Mouse (Mus musculus) kidney, embryonic 16.5 days (tissue): ENCODE data around the gene Aspscr1. TPM values are rescaled to one million over a fixed set of nuclear protein-coding genes. Genes with fewer than 3 reads are reported as not detected.

Source experiments
- ATAC-seq: fragments of 200-750 bp; cut with Nextera tagmentation; 2 replicates; pipeline ENCODE4 v1.8.0; 2017; ENCODE audit warnings: moderate TSS enrichment; ENCODE audit not compliant: low FRiP score, low TSS enrichment
- H3K27ac ChIP-seq: fragments of 300-500 bp; sonication (generic); 2 replicates; pipeline ENCODE4 v1.5.1; 2014; ENCODE audit warnings: low read length
- H3K27me3 ChIP-seq: fragments of 300-500 bp; sonication (generic); 2 replicates; pipeline ENCODE4 v1.6.1; 2014; ENCODE audit warnings: low read length, control low read depth, mixed read lengths; ENCODE audit not compliant: insufficient read depth
- H3K36me3 ChIP-seq: fragments of 300-500 bp; sonication (generic); 2 replicates; pipeline ENCODE4 v1.6.1; 2014; ENCODE audit warnings: low read length, control low read depth, mixed read lengths; ENCODE audit not compliant: insufficient read depth
- H3K4me1 ChIP-seq: fragments of 300-500 bp; sonication (generic); 2 replicates; pipeline ENCODE4 v1.6.1; 2014; ENCODE audit warnings: low read length, control low read depth, mixed read lengths; ENCODE audit not compliant: insufficient read depth
- H3K4me2 ChIP-seq: fragments of 300-500 bp; sonication (generic); replicated peaks from 2 replicates; pipeline ENCODE4 v1.6.1; 2014; ENCODE audit warnings: low read depth, low read length
- H3K4me3 ChIP-seq: fragments of 300-500 bp; sonication (generic); 2 replicates; pipeline ENCODE4 v1.5.1; 2014; ENCODE audit warnings: mild to moderate bottlenecking, low read length
- H3K9ac ChIP-seq: fragments of 300-500 bp; sonication (generic); replicated peaks from 2 replicates; pipeline ENCODE4 v1.6.1; 2014; ENCODE audit warnings: low read length
- H3K9me3 ChIP-seq: fragments of 300-500 bp; sonication (generic); 2 replicates; pipeline ENCODE4 v1.6.1; 2016; ENCODE audit warnings: low read length, control low read depth
- WGBS: fragments of 180-500 bp; shearing (Covaris S2); extraction: QIAGEN DNeasy Blood & Tissue Kit; methylation state at CpG from one replicate; pipeline ENCODE4 v1.1.7; 2014; 5-methylcytosine and 5-hydroxymethylcytosine counted together
- polyA plus RNA-seq: library from polyadenylated mRNA; unstranded; fragments of >200 nt; fragmentation: Nextera tagmentation; extraction: Ambion mirVana; gene quantifications from 2 replicates; pipeline ENCODE4 v1.2.1, GENCODE M21; 2015

Gene Aspscr1
- 146 TPM in 2 replicates for polyA plus RNA-seq

- H3K4me3 ChIP-seq: peak within 1 kb of the TSS; percentile 68
- H3K4me1 ChIP-seq: peaks cover 8% of the 10 kb centered on the region
- WGBS: under 1% methylated on average over 82 of the region's 83 CpGs
- peak; percentile 96 for ATAC-seq
- H3K27ac ChIP-seq: peak within 1 kb of the TSS; percentile 82
- peak within 1 kb of the TSS; percentile 95 for H3K4me2 ChIP-seq
- no peaks in the 10 kb centered on the region for H3K27me3 ChIP-seq
- H3K9ac ChIP-seq: peak within 1 kb of the TSS; percentile 82
- H3K36me3 ChIP-seq: no peaks in the 10 kb centered on the region
- H3K9me3 ChIP-seq: no peaks in the 10 kb centered on the region
Observed at GRCm38 (mm10) chr11:120672687-120673593, at the start of gene Aspscr1. Gene Aspscr1, plus strand, starts transcription at chr11:120672973.

- Histone ChIP-seq H3K4me1 (peaks cover 15% of the 10 kb centered on the region), H3K9me3 (no peaks in the 10 kb centered on the region), H3K9ac (peak overlapping the region; percentile 77), H3K27me3 (no peaks in the 10 kb centered on the region), H3K27ac (peak overlapping the region; percentile 74), H3K4me3 (peak overlapping the region; percentile 95), H3K36me3 (peaks cover 41% of the 10 kb centered on the region), H3K4me2 (peak overlapping the region; percentile 96)
- WGBS: 12% methylated on average over 30 of the region's 30 CpGs
- peak; percentile 82 for ATAC-seq
Observed at GRCm38 (mm10) chr11:120623961-120624679, 48.7 kb upstream of the Aspscr1 start.

DNA sequence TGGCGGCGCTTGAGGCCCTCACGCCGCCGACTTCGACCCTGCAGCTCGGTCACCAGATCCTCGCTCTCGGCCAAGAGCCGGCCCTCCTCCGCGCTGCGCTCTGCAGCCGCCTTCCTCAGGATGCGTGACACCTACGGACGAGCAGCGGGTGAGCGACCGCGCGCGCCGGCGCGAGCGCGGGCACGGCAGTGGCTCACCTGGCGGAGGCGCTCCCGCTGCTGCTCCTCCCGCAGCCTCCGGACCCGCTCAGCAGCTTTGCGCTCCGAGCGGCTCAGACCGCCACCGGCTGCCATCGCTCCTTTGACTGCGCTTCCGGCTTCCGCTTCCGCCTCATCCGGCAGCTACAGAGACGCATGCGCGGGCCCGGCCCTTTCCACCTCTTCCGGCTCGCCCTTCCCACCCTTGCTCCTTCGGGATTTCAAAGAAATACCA lies 48.1 kb upstream of the Aspscr1 start:
- Histone ChIP-seq H3K4me1 (peaks cover 21% of the 10 kb centered on the region), H3K4me2 (peak overlapping the region; percentile 96), H3K9me3 (no peaks in the 10 kb centered on the region), H3K36me3 (peaks cover 43% of the 10 kb centered on the region), H3K27me3 (no peaks in the 10 kb centered on the region), H3K9ac (peak overlapping the region; percentile 77), H3K4me3 (peak overlapping the region; percentile 95), H3K27ac (peak overlapping the region; percentile 74)
- ATAC-seq: peak; percentile 82
- 0% methylated on average over 52 of the region's 53 CpGs for WGBS

DNA sequence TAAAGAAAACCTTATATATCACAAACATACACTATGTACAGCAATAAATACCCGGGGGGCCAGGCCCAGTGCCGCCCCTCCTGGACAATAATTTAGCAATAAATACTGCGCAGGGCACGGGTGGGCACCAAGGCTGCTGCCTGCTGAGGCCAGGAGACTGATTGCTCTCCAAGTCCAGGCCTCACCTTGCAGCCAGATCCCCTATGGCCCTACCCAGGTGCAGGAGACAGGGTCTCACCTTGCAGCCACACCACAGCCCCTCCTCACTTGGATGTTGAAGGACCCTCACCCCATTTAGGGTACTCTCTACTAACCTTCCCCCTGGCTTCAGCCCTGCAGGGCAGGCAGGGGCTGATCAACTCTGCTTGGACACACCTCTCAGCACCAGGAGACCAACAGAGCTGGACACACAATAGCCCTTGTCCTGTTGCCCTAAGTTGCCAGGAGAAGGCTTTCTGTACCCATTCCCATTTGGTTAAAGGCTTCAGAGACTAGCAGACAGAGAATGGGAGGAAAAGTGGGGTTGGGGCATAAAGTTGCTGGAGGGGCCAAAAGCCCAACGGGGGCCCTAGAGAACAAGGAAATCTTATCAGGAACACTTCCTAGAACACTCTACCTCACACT lies 47.5 kb upstream of the Aspscr1 start, which contains the start of gene Sirt7:
Sirt7 (minus strand) TSS at position 89 of the 624 bp plus-strand sequence.
- peak; percentile 29 for ATAC-seq
- Histone ChIP-seq H3K4me1 (peaks cover 26% of the 10 kb centered on the region), H3K27ac (peak within 1 kb of the TSS; percentile 74), H3K4me3 (peak within 1 kb of the TSS; percentile 95), H3K9ac (peak within 1 kb of the TSS; percentile 77), H3K9me3 (no peaks in the 10 kb centered on the region), H3K27me3 (no peaks in the 10 kb centered on the region), H3K36me3 (peaks cover 38% of the 10 kb centered on the region), H3K4me2 (peak within 1 kb of the TSS; percentile 96)
- WGBS: 22% methylated on average over 5 of the region's 5 CpGs

DNA sequence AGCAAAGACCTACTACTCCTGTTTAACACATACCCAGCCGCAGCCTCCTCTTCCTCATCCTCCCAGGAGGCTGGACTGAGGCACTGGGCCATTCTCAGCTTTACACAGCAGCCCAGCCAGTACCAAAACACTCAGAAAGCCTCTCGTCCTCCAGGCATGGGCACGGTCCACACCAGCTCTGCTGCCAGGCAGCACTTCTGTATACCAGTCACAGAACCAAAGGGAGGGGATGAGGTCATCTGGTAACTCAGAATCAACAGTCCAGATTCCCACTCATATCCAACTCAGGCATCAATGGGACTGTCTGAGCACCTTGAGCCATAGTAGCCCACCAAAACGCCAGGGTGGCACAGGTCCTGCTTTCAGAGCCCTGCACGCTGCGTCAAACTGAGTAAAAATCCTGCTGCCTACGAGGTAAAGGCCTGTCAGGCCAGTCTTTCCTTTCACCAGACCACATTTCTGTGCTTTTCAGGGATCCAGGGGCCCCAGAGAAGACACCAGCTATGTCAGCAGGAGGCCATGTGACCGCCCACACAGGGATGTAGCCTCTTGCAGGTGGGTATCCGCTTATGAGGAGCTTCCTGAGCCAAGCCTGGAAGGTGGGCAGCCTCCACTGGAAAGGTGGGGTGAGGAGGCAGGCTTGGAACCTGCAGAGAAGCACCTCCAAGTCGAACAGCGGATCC lies 45.8 kb upstream of the Aspscr1 start:
- WGBS: 91% methylated on average over 11 of the region's 11 CpGs
- Histone ChIP-seq H3K4me1 (peaks cover 43% of the 10 kb centered on the region), H3K4me3 (no peak overlapping the region)

DNA sequence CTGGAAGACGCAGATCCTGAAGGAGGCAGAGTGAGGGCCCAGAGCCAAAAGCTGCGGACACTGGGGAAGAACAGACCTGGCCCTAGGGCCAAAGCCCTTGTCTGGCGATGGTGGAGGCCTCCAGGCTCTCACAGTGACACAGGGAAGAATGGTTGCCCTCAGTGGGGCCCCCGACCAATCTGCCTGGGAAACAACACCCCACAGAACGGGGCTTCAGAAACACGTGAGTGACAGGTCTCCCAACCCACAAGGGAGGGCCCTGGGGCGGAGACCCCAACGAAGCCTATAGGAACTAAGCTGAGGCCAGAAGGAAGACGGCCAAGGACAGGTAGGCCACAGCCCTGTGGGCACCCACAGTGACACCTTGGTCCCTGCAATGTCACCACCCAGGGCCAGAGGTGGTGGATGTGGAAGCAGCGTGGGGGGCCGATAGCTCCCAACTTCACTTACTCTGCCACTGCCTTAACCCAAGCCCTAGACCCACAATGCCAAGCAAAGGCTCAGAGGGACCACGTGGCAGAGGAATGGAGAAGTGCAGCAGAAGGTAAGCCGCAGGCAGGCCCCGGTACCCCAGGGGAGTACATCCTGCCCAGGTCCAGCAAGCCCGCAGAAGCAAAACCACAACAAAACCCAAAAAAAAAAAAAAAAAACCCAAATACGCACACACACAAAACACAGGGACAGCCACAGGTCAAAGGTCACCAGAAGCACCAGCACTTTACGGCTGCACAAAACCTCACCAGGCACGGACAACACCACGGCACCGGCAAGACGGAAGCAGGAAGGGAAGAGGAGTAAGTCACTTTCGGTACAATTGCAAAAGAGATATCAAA lies 45.1 kb upstream of the Aspscr1 start:
- H3K4me3 ChIP-seq: no peak overlapping the region
- peaks cover 22% of the 10 kb centered on the region for H3K36me3 ChIP-seq
- WGBS: 83% methylated on average over 22 of the region's 22 CpGs
- ATAC-seq: no peak
- H3K4me1 ChIP-seq: peaks cover 48% of the 10 kb centered on the region
- no peak overlapping the region for H3K27ac ChIP-seq
- no peak overlapping the region for H3K4me2 ChIP-seq
- H3K9ac ChIP-seq: no peak overlapping the region
- no peaks in the 10 kb centered on the region for H3K27me3 ChIP-seq
- no peaks in the 10 kb centered on the region for H3K9me3 ChIP-seq

More for the DNA sequence above, 45.8 kb upstream of the Aspscr1 start:
- Histone ChIP-seq H3K4me2 (no peak overlapping the region), H3K9ac (no peak overlapping the region), H3K36me3 (peaks cover 23% of the 10 kb centered on the region), H3K9me3 (no peaks in the 10 kb centered on the region), H3K27me3 (no peaks in the 10 kb centered on the region), H3K27ac (no peak overlapping the region)
- ATAC-seq: no peak

DNA sequence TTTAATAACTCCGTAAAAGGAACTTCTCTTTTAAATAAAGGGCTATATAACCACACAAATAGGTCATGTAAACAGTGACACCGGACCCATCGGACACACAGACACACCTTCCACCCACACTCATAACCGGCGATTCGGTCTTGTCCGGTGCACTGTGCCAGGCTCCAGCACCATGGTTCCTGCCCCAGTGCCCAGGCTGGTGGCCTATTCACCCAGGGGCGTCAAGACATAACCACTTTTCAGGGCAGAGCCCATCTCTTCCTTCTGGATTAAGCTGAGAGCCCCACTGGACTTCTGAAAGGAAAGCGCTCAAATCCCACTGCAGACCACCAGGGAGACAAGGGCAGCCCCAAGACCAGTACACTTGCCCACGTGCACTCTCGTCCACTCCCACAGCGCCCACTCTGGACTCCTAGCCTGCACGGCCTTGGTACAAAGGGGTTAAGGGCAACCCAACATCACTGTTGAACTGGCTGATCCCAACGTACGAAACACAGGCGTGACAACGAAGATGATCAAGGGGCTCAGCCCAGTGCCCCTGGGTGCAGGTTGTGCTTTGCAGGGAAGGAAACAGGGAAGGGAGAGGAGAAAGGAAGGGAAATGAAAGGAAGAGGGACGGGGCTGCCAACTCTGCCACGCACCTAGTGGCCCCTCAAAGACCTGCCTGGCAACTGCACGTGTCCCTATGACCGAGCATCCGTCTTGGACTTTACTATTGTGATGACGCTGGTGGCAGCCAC lies 44.0 kb upstream of the Aspscr1 start:
- no peak overlapping the region for H3K4me3 ChIP-seq

DNA sequence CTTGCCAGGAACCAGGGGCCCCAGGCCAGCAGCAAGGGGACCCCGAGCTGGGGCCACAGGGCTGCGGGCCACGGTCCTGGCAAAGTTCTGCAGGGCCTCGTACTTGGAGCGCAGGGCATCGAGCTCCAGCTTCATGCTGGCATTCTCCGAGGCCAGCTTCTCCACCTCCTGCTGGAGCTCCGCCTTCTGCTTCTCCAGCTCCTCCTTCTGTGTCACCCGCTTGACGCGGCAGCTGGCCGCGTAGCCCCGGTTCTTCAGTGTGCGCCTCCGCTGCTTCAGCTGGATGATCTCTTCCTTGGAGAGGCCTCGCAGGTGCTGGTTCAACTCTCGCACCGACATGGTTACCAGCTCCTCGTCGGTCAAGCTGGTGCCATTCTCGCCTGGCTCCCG lies 43.4 kb upstream of the Aspscr1 start:
- Histone ChIP-seq H3K9me3 (no peaks in the 10 kb centered on the region), H3K4me1 (peaks cover 45% of the 10 kb centered on the region), H3K27ac (peak overlapping the region; percentile 85), H3K4me3 (no peak overlapping the region), H3K9ac (peak overlapping the region; percentile 40; the same call in 1 of the 2 replicates), H3K4me2 (peak overlapping the region; percentile 37), H3K27me3 (no peaks in the 10 kb centered on the region), H3K36me3 (peaks cover 17% of the 10 kb centered on the region)
- ATAC-seq: no peak
- WGBS: 78% methylated on average over 23 of the region's 23 CpGs

More for the DNA sequence above, 44.0 kb upstream of the Aspscr1 start:
- H3K9me3 ChIP-seq: no peaks in the 10 kb centered on the region
- H3K27ac ChIP-seq: no peak overlapping the region
- peaks cover 47% of the 10 kb centered on the region for H3K4me1 ChIP-seq
- ATAC-seq: no peak
- no peak overlapping the region for H3K4me2 ChIP-seq
- no peaks in the 10 kb centered on the region for H3K27me3 ChIP-seq
- 93% methylated on average over 23 of the region's 23 CpGs for WGBS
- H3K36me3 ChIP-seq: peaks cover 17% of the 10 kb centered on the region
- H3K9ac ChIP-seq: no peak overlapping the region
